Mouse (Mus musculus): ENCODE data around the gene Sys1.

- no peak for TF ChIP-seq POLR2A (IDR thresholded peaks at IDR 0.05; ENCODE audit: insufficient read depth, low read length)
- no peak for TF ChIP-seq CTCF (IDR thresholded peaks at IDR 0.05; ENCODE audit: low read depth, low read length)
These were observed 42.6 kb upstream of the Sys1 start for GRCm38 (mm10) chr2:164414167-164414566.

Measured in ES-Bruce4 (cell line).